Mouse (Mus musculus): ENCODE data around the gene Akr1b3.
"Not testable (repeated sequence)": the region's sequence is repeated elsewhere in the genome, so short reads cannot be mapped to it uniquely, and the experiment has no call there.

Akr1b3 gene

GRCm38 (mm10) chr6:34316854-34317771 is at the start of gene Akr1b3:
Gene Akr1b3 (minus strand): TSS chr6:34317478.
- DNase-seq, result peak; percentile 90 to 93

- no peak for DNase-seq
Observed at GRCm38 (mm10) chr6:34364217-34365136, 47.2 kb upstream of the Akr1b3 start.

GRCm38 (mm10) chr6:34355841-34356240 is 38.6 kb upstream of the Akr1b3 start:
- DNase-seq, result no peak

GRCm38 (mm10) chr6:34355349-34355747 is 38.1 kb upstream of the Akr1b3 start:
- no peak for DNase-seq

GRCm38 (mm10) chr6:34354354-34355348 is 37.4 kb upstream of the Akr1b3 start:
- DNase-seq, result peak in 1 of 2 experiments; percentile 22

GRCm38 (mm10) chr6:34353658-34354353 is 36.5 kb upstream of the Akr1b3 start, which contains the start of gene Akr1b8:
Gene Akr1b8 (plus strand): TSS chr6:34354119.
- DNase-seq, result peak; percentile 90 to 93

GRCm38 (mm10) chr6:34352401-34352800 is 35.1 kb upstream of the Akr1b3 start:
- DNase-seq, result peak; percentile 23 to 34

GRCm38 (mm10) chr6:34351481-34351880 is 34.2 kb upstream of the Akr1b3 start:
- DNase-seq, result not testable (repeated sequence)

GRCm38 (mm10) chr6:34350037-34350699 is 32.9 kb upstream of the Akr1b3 start:
- no peak for DNase-seq

GRCm38 (mm10) chr6:34346096-34346898 is 29.0 kb upstream of the Akr1b3 start:
- peak; percentile 85 to 88 for DNase-seq

GRCm38 (mm10) chr6:34344935-34345334 is 27.7 kb upstream of the Akr1b3 start:
- peak in 1 of 2 experiments; percentile 44 for DNase-seq

GRCm38 (mm10) chr6:34344135-34344850 is 27.0 kb upstream of the Akr1b3 start:
- DNase-seq, result no peak

- DNase-seq, result no peak
Observed at GRCm38 (mm10) chr6:34343426-34343825, 26.1 kb upstream of the Akr1b3 start.

GRCm38 (mm10) chr6:34342476-34342875 is 25.2 kb upstream of the Akr1b3 start:
- no peak for DNase-seq

GRCm38 (mm10) chr6:34341991-34342390 is 24.7 kb upstream of the Akr1b3 start:
- no peak for DNase-seq

GRCm38 (mm10) chr6:34337799-34338198 is 20.5 kb upstream of the Akr1b3 start:
- DNase-seq, result no peak

GRCm38 (mm10) chr6:34334673-34335072 is 17.4 kb upstream of the Akr1b3 start:
- DNase-seq, result no peak

- not testable (repeated sequence) for DNase-seq
Observed at GRCm38 (mm10) chr6:34331804-34332203, 14.5 kb upstream of the Akr1b3 start.

- DNase-seq, result no peak
Observed at GRCm38 (mm10) chr6:34331379-34331778, 14.1 kb upstream of the Akr1b3 start.

Measured in cerebellum, postnatal 10 days (tissue).